Mouse (Mus musculus) stomach, postnatal 0 days (tissue): ENCODE data around the gene Adck2.

ENCODE experiments used
- CTCF ChIP-seq: IDR thresholded peaks from 2 replicates; pipeline ENCODE4 v1.5.1; 2016; ENCODE audit warnings: antibody characterized with exemption, low read depth, mild to moderate bottlenecking, moderate library complexity
- EP300 ChIP-seq: optimal IDR thresholded peaks from 2 replicates; pipeline ENCODE3; 2016; ENCODE audit warnings: antibody characterized with exemption

GRCm38 (mm10) chr6:39585517-39585916 lies 11.8 kb downstream of the Adck2 start, which contains the start of gene Gm42420:
- TF ChIP-seq CTCF (no peak), EP300 (no peak)
